Mouse (Mus musculus) stomach, postnatal 0 days (tissue): ENCODE results near the gene Prss27.

Experiments
- CTCF ChIP-seq: IDR thresholded peaks from 2 replicates; pipeline ENCODE4 v1.5.1; 2016; ENCODE audit warnings: antibody characterized with exemption, low read depth, mild to moderate bottlenecking, moderate library complexity
- EP300 ChIP-seq: optimal IDR thresholded peaks from 2 replicates; pipeline ENCODE3; 2016; ENCODE audit warnings: antibody characterized with exemption

GRCm38 (mm10) chr17:23998383-23998782 is 39.6 kb upstream of the Prss27 start:
- TF ChIP-seq EP300 (no peak), CTCF (no peak)
